Mouse (Mus musculus) embryonic facial prominence, embryonic 13.5 days (tissue): ENCODE results near the gene Dnase2b. TPM values are rescaled to one million over a fixed set of nuclear protein-coding genes. Genes with fewer than 3 reads are reported as not detected.

Experiments used
- ATAC-seq: fragments of 200-750 bp; cut with Nextera tagmentation; 2 replicates; pipeline ENCODE4 v1.8.0; 2017; ENCODE audit warnings: low read depth; ENCODE audit not compliant: insufficient number of reproducible peaks, insufficient read depth, low FRiP score, low TSS enrichment
- H3K27ac ChIP-seq: fragments of 300-500 bp; sonication (generic); 2 replicates; pipeline ENCODE4 v1.5.1; 2015; ENCODE audit warnings: moderate library complexity, mild to moderate bottlenecking, inconsistent platforms
- H3K27me3 ChIP-seq: fragments of 300-500 bp; sonication (generic); 2 replicates; pipeline ENCODE4 v1.6.1; 2015; ENCODE audit warnings: mild to moderate bottlenecking, inconsistent platforms
- H3K36me3 ChIP-seq: fragments of 300-500 bp; sonication (generic); 2 replicates; pipeline ENCODE4 v1.6.1; 2015; ENCODE audit warnings: mild to moderate bottlenecking, inconsistent platforms
- H3K4me1 ChIP-seq: fragments of 300-500 bp; sonication (generic); 2 replicates; pipeline ENCODE4 v1.6.1; 2015; ENCODE audit warnings: inconsistent platforms
- H3K4me2 ChIP-seq: fragments of 300-500 bp; sonication (generic); 2 replicates; pipeline ENCODE4 v1.6.1; 2015; ENCODE audit warnings: moderate library complexity, mild to moderate bottlenecking, inconsistent platforms
- H3K4me3 ChIP-seq: fragments of 300-500 bp; sonication (generic); 2 replicates; pipeline ENCODE4 v1.5.1; 2015; ENCODE audit warnings: mild to moderate bottlenecking, inconsistent platforms
- H3K9ac ChIP-seq: fragments of 300-500 bp; sonication (generic); 2 replicates; pipeline ENCODE4 v1.6.1; 2015; ENCODE audit warnings: mild to moderate bottlenecking, inconsistent platforms
- H3K9me3 ChIP-seq: fragments of 300-500 bp; sonication (generic); 2 replicates; pipeline ENCODE4 v1.6.1; 2016; ENCODE audit warnings: inconsistent platforms
- WGBS: fragments of 180-500 bp; shearing (Covaris S2); methylation state at CpG from one replicate; pipeline ENCODE4 v1.1.7; 2015; ENCODE audit warnings: mixed read lengths; 5-methylcytosine and 5-hydroxymethylcytosine counted together
- polyA plus RNA-seq: library from polyadenylated mRNA; unstranded; fragments of >200 nt; fragmentation: Nextera tagmentation; extraction: Ambion mirVana; gene quantifications from 2 replicates; pipeline ENCODE4 v1.2.1, GENCODE M21; 2015

Gene Dnase2b
- polyA plus RNA-seq, 1 experiment from 2014 or later = 0.07 TPM

DNA sequence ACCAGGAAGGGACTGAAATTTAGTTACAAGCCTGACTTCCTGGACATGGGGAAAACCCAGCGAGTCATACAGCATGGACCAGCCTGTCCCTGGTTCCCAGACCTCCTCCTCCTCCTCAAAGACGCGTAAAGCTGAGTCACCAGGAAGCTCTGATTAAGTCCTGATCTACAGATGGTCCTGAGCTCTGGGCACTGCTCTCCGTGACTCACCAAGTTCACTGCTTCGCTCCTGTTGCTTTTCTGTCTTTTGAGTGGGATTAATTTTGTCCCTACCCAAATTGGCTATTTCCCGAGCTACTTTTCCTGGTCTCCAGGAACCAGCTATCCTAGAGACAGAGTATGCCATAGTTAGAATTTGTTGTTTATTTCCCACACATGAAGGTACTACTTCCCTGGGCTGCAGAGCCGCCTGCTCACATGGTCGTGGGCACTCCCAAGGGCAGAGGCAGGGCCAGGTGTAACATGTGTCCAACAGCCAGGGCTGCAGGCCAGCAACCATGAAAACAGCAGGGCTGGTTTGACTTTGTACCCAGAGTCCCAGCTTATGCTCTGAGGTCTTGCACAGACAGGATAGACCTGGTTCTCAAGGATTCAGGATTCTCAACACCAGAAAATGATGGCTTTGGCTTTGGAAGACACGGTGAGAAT lies 47.4 kb downstream of the Dnase2b start:
- Histone ChIP-seq H3K9me3 (no peaks in the 10 kb centered on the region), H3K27me3 (no peaks in the 10 kb centered on the region), H3K4me2 (no peak overlapping the region), H3K9ac (no peak overlapping the region), H3K4me1 (0 out of 2 replicates have a peak, but pooled peaks cover 3% of the 10 kb centered on the region), H3K36me3 (no peaks in the 10 kb centered on the region), H3K4me3 (no peak overlapping the region), H3K27ac (no peak overlapping the region)
- 62% methylated on average over 9 of the region's 9 CpGs for WGBS
- ATAC-seq = no peak

DNA sequence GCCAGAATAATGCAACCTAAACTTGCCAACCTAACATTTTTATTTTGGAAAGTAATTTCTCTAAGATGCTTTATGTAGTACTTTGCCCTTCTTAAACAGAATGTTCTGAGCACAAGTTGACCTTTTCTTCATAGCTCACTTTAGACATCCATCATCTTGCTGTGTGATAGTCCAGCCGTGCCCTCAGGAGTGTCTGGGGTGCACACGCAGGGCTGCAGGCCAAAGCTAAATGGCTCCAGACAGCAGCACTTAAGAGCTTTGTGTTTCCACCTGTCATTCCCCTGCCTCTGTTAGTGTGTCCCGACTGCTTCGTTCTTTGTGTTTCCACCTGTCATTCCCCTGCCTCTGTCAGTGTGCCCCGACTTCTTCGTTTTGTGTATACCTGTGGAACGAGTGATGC lies 48.0 kb downstream of the Dnase2b start:
- WGBS = 65% methylated on average over 7 of the region's 7 CpGs
- no peak overlapping the region for H3K9ac ChIP-seq
- H3K36me3 ChIP-seq = no peaks in the 10 kb centered on the region
- ATAC-seq = no peak
- H3K4me2 ChIP-seq = no peak overlapping the region
- no peak overlapping the region for H3K4me3 ChIP-seq
- H3K9me3 ChIP-seq = no peaks in the 10 kb centered on the region
- H3K27ac ChIP-seq = no peak overlapping the region
- no peaks in the 10 kb centered on the region for H3K27me3 ChIP-seq
- 0 out of 2 replicates have a peak, but pooled peaks cover 3% of the 10 kb centered on the region for H3K4me1 ChIP-seq

DNA sequence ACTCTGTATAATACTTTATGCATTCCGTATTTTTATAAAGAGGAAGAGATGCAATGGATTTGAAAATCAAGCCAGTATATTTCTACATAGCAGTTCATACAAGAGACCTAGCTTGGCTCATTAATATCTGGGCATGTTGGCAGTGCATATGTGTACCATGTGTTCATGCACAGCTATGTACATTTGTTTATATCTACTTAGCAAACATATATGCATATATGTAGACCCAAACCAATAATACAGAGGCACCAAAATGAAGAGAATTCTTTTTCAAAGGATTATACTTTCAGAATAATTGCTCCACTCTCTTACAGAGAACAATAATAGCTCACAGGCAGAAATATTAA lies 50.4 kb downstream of the Dnase2b start:
- H3K4me1 ChIP-seq = 0 out of 2 replicates have a peak, but pooled peaks cover 3% of the 10 kb centered on the region
- WGBS = 86% methylated on average over 1 of the region's 1 CpGs
- H3K27me3 ChIP-seq = no peaks in the 10 kb centered on the region
- H3K4me3 ChIP-seq = no peak overlapping the region
- no peaks in the 10 kb centered on the region for H3K9me3 ChIP-seq
- no peak overlapping the region for H3K27ac ChIP-seq
- no peak for ATAC-seq
- H3K9ac ChIP-seq = no peak overlapping the region
- H3K4me2 ChIP-seq = no peak overlapping the region
- no peaks in the 10 kb centered on the region for H3K36me3 ChIP-seq

DNA sequence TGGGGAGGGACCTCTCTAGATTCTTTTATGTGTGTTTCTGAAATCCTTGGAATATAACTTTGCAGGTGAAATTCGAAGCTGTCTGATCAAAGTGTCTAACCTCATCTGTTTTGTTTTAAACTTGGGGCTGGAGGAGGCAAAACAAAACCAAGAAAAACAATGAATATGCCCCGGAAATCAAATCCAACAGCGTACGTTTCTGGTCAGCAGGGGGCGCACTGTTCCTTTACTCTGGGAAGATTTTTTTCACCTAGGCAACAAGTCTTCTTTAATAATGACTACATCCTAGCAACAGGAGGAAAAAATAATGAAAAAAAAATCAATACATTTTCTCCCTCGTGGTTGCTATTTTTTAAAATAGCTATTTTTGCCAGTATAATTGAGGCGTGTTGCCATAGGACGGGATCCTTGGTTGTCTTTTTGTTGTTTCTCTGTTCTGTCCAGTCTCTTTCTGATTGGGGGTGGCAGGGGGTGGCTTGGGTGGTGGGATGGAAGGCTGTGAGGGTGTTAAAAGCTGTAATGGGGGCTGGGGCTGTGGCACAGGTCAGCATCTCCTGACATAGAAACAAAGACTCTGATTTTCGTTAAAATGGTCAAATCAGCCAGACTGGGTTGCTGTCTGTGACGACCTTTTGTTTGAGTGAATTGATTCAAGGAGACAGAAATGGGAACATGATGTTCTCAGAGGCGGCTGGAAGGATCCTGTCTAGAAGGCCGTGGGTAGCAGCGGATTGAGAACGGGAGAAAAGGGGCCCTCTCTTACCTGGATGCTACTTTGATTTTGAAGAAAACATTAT lies 50.9 kb downstream of the Dnase2b start:
- H3K4me3 ChIP-seq = no peak overlapping the region
- H3K4me1 ChIP-seq = 0 out of 2 replicates have a peak, but pooled peaks cover 3% of the 10 kb centered on the region
- no peaks in the 10 kb centered on the region for H3K27me3 ChIP-seq
- H3K27ac ChIP-seq = no peak overlapping the region
- no peaks in the 10 kb centered on the region for H3K36me3 ChIP-seq
- 19% methylated on average over 14 of the region's 14 CpGs for WGBS
- ATAC-seq = no peak
- H3K9ac ChIP-seq = no peak overlapping the region
- no peaks in the 10 kb centered on the region for H3K9me3 ChIP-seq
- peak overlapping the region; percentile 24; the same call in 1 of the 2 replicates for H3K4me2 ChIP-seq

DNA sequence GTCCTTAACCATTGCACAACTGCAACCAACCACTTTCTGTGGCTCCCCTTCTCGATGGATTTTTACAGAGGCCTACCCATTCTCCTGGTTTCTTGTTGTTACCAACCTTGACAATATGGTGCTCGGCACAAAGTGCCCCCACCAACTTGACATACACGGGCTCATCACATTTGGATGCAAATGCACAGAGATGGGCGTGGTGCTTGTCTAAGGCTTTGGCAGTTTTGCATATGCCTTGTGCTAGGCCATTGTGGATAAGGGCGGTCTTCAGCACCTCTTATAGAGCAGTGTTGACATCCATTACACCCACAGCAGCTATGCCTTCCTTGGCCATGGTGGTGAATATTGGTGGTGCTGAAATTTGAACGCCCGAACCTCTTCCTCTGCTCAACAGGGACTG lies 52.5 kb downstream of the Dnase2b start:
- 88% methylated on average over 7 of the region's 7 CpGs for WGBS
- Histone ChIP-seq H3K27ac (no peak overlapping the region), H3K27me3 (no peaks in the 10 kb centered on the region)

DNA sequence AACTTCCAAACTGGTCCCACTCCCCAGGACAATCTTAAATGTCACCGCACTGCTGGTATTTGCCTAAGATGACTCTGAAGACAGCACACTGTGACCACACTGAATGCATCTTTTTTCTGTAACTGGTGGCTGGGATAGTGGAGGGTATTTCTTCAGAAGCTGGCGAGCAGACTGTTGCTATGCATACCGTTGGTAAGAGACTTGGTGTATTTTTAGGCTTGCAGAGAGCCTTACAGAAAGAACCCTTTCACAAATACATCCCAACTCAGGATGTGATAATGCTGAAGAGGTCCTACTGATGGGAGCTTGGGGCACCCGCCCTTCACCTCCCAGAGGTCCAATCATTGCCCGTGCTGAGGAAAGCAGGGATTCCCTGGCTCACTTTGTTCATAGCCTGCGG lies 57.9 kb downstream of the Dnase2b start:
- no peak overlapping the region for H3K27ac ChIP-seq
- 77% methylated on average over 6 of the region's 6 CpGs for WGBS
- no peak overlapping the region for H3K4me3 ChIP-seq
- no peaks in the 10 kb centered on the region for H3K4me1 ChIP-seq
- ATAC-seq = no peak
- H3K9me3 ChIP-seq = no peaks in the 10 kb centered on the region
- no peak overlapping the region for H3K4me2 ChIP-seq
- no peak overlapping the region for H3K9ac ChIP-seq
- no peaks in the 10 kb centered on the region for H3K27me3 ChIP-seq
- no peaks in the 10 kb centered on the region for H3K36me3 ChIP-seq

More for the DNA sequence above, 52.5 kb downstream of the Dnase2b start:
- no peaks in the 10 kb centered on the region for H3K9me3 ChIP-seq
- H3K4me3 ChIP-seq = no peak overlapping the region
- no peak overlapping the region for H3K4me2 ChIP-seq
- no peak for ATAC-seq
- H3K9ac ChIP-seq = no peak overlapping the region
- no peaks in the 10 kb centered on the region for H3K36me3 ChIP-seq
- H3K4me1 ChIP-seq = 0 out of 2 replicates have a peak, but pooled peaks cover 3% of the 10 kb centered on the region

DNA sequence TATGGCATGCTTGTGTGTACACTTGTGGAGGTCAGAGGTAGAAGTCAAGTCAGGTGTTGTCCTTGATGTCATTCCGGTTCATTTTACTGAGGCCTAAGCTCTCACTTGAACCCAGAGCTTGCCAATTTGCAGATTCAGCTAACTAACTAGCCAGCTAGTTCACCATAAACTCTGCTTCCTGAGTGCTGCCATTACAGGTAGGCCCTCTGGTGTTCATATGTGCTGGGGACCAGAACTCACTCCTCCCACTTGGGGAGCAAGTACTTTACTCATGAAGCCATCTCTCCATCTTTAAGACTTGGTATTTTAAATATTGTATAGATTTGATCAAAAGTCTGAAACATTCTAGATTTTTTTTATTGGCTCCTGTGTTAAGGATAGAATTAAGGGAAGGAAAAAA lies 58.8 kb downstream of the Dnase2b start:
- 81% methylated on average over 1 of the region's 1 CpGs for WGBS
- H3K4me2 ChIP-seq = no peak overlapping the region

DNA sequence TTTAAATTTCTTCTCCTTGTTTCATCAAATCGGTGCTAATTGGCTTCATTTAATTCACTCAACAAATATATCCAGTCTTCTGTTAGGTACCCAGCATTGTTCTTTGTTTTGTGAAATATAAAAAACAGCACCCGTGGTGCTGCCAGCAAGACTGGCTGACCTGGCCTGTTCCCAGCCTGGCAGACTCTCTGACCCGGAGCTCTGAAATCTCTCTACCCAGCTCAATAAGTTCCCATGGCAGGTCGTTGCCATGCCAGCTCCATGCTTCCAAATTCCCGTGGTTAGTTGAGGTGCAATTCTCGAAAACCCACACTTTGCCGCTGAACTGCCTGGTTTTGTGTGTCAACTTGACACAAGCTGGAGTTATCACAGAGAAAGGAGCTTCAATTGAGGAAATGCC lies 60.6 kb downstream of the Dnase2b start:
- H3K4me1 ChIP-seq = no peaks in the 10 kb centered on the region
- 68% methylated on average over 7 of the region's 7 CpGs for WGBS
- no peaks in the 10 kb centered on the region for H3K36me3 ChIP-seq
- no peak for ATAC-seq
- no peak overlapping the region for H3K4me3 ChIP-seq
- no peaks in the 10 kb centered on the region for H3K9me3 ChIP-seq
- no peak overlapping the region for H3K4me2 ChIP-seq
- no peak overlapping the region for H3K9ac ChIP-seq
- no peak overlapping the region for H3K27ac ChIP-seq
- no peaks in the 10 kb centered on the region for H3K27me3 ChIP-seq

More for the DNA sequence above, 58.8 kb downstream of the Dnase2b start:
- no peaks in the 10 kb centered on the region for H3K27me3 ChIP-seq
- no peak overlapping the region for H3K9ac ChIP-seq
- no peak for ATAC-seq
- no peak overlapping the region for H3K4me3 ChIP-seq
- H3K9me3 ChIP-seq = no peaks in the 10 kb centered on the region
- no peaks in the 10 kb centered on the region for H3K36me3 ChIP-seq
- no peak overlapping the region for H3K27ac ChIP-seq
- no peaks in the 10 kb centered on the region for H3K4me1 ChIP-seq

DNA sequence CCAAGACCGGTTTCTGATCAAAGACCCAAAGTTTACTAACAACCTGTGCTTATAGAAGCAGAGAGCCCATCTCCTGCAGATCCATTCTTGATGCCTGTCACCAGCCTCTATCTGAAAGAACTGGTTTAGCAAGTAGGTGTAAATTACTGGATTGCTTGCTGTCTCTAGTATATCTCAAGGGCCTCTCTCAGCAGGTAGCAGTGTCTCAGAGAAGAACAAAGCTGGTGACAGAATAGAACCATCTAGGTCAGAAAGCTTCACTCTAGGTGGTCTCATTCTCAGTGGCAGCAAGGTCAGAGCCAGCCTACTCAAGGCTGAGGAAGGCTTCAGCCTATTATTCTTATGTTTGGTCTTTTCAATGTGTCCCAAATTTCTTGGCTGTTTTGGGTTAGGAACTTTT lies 71.8 kb downstream of the Dnase2b start:
- no peak overlapping the region for H3K27ac ChIP-seq
- H3K36me3 ChIP-seq = no peaks in the 10 kb centered on the region
- H3K4me1 ChIP-seq = no peaks in the 10 kb centered on the region
- ATAC-seq = no peak
- no peak overlapping the region for H3K4me2 ChIP-seq
- H3K4me3 ChIP-seq = no peak overlapping the region
- H3K9ac ChIP-seq = no peak overlapping the region
- WGBS = 23% methylated on average over 1 of the region's 1 CpGs
- H3K27me3 ChIP-seq = no peaks in the 10 kb centered on the region
- H3K9me3 ChIP-seq = no peaks in the 10 kb centered on the region

DNA sequence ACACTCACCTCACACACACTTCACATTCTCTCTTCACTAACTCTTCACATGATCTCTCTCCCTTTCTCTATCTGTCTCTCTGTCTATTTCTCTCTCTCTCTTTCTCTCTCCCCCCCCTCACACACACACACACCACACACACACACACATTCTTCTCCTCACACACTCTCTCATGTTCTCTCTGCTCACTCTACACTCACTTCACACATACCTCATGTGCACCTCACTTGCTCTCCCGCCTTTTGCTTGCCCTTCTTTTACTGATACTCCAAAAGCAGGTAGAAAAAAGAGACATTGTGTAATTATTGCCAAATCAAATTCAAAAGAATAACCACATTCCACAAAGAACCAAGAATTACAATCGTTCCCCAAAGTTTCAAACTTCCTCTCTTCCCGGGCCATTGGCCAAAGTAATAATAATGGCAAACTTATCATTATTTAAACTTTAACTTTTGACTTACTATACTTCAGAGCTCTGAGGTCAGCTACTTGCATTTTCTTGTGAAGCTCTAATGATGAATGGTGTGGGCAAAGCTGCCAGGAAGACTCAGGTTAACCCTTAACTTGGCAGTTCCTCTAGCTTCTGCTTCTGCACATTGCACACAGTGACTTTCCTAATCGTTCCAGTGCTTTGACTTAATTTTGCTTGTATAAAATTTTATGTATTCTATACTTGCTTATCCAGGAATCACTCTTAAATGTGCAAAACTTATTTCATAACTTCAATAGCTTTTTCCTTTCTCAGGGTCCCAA lies 74.7 kb downstream of the Dnase2b start:
- Histone ChIP-seq H3K4me3 (no peak overlapping the region), H3K36me3 (no peaks in the 10 kb centered on the region), H3K4me2 (no peak overlapping the region), H3K27ac (no peak overlapping the region), H3K4me1 (no peaks in the 10 kb centered on the region), H3K27me3 (no peaks in the 10 kb centered on the region), H3K9ac (no peak overlapping the region), H3K9me3 (no peaks in the 10 kb centered on the region)
- ATAC-seq = no peak
- 82% methylated on average over 4 of the region's 4 CpGs for WGBS

DNA sequence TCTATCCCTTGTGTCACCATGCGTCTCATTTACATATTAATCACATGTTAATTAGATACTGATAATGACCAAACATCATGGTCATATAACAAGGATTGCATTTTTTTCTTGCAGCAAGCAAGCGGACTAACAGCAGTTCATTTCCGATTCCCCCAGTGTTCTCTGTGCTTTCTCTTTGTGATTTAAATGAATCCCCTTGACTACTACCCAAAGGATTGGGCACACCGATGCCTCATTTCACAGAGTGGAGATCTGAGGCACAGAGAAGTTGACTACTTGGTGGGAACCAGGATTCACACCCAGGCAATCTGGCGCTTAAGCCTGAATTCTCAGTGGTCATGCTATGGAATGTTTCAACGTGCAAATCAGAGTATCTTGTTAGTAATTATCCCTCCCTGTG lies 80.4 kb downstream of the Dnase2b start:
- ATAC-seq = no peak
- H3K9ac ChIP-seq = no peak overlapping the region
- H3K4me1 ChIP-seq = no peaks in the 10 kb centered on the region
- no peak overlapping the region for H3K4me3 ChIP-seq
- H3K27me3 ChIP-seq = no peaks in the 10 kb centered on the region
- H3K36me3 ChIP-seq = no peaks in the 10 kb centered on the region
- H3K27ac ChIP-seq = no peak overlapping the region
- no peaks in the 10 kb centered on the region for H3K9me3 ChIP-seq
- H3K4me2 ChIP-seq = no peak overlapping the region
- WGBS = 68% methylated on average over 6 of the region's 6 CpGs
